8 mouse cellular contexts compared by ENCODE assay signal in genomic region chr3:89251365-89251895, GRCm38 (mm10). TPM values are rescaled to one million over a fixed set of nuclear protein-coding genes. Genes with fewer than 3 reads are reported as not detected.
A peak's percentile ranks its signal among the peaks of the same experiment; 100 is the strongest.
DNase-seq lines count a peak whose midpoint lies in the region; ATAC-seq lines count a peak whose summit lies in the region.

No protein-coding gene starts in this region.

- no peaks in the 10 kb centered on the region; the same call in 1 of the 2 replicates for H3K36me3 ChIP-seq in forebrain, embryonic 11.5 days (ENCODE audit: control insufficient read depth, insufficient read depth, low read length)
- peaks cover 5% of the 10 kb centered on the region; the same call in 1 of the 2 replicates for H3K36me3 ChIP-seq in forebrain, embryonic 14.5 days (ENCODE audit: control insufficient read depth, insufficient read depth, low read length)
- peaks cover 26% of the 10 kb centered on the region for H3K36me3 ChIP-seq in hindbrain, embryonic 10.5 days
- H3K36me3 ChIP-seq in limb, embryonic 12.5 days = peaks cover 27% of the 10 kb centered on the region
- peaks cover 3% of the 10 kb centered on the region; the same call in 1 of the 2 replicates for H3K36me3 ChIP-seq in midbrain, embryonic 14.5 days (ENCODE audit: control insufficient read depth, insufficient read depth, low read length)

- DNase-seq in forebrain, embryonic 11.5 days (ENCODE audit: low spot score) = no peak
- no peak for DNase-seq in forebrain, embryonic 14.5 days (ENCODE audit: low spot score)
- peak; percentile 77 for DNase-seq in embryo, embryonic 9.5 days (ENCODE audit: extremely low spot score)
- DNase-seq in hindbrain, embryonic 10.5 days (ENCODE audit: low spot score) = peak; percentile 63
- peak; percentile 22 for DNase-seq in midbrain, embryonic 14.5 days
- DNase-seq in testis, postnatal 14 days (ENCODE audit: low spot score) = peak; percentile 39

- 0 out of 2 replicates have a peak overlapping the region, but pooled peaks have one; percentile 9 for H3K9ac ChIP-seq in forebrain, embryonic 11.5 days (ENCODE audit: low read length)
- H3K9ac ChIP-seq in forebrain, embryonic 14.5 days (ENCODE audit: low read length) = no peak overlapping the region
- 0 out of 2 replicates have a peak overlapping the region, but pooled peaks have one; percentile 23 for H3K9ac ChIP-seq in limb, embryonic 12.5 days (replicated peaks)
- no peak overlapping the region for H3K9ac ChIP-seq in midbrain, embryonic 14.5 days (replicated peaks; ENCODE audit: low read length)

- no peaks in the 10 kb centered on the region; the same call in 1 of the 2 replicates for H3K27me3 ChIP-seq in forebrain, embryonic 11.5 days (ENCODE audit: control insufficient read depth, insufficient read depth, low read length)
- H3K27me3 ChIP-seq in forebrain, embryonic 14.5 days (replicated peaks; ENCODE audit: control insufficient read depth, insufficient read depth, low read length) = no peaks in the 10 kb centered on the region
- H3K27me3 ChIP-seq in hindbrain, embryonic 10.5 days (ENCODE audit: insufficient read depth, poor library complexity, severe bottlenecking) = peaks cover 36% of the 10 kb centered on the region
- no peaks in the 10 kb centered on the region for H3K27me3 ChIP-seq in limb, embryonic 12.5 days
- H3K27me3 ChIP-seq in midbrain, embryonic 14.5 days (ENCODE audit: control insufficient read depth, insufficient read depth, low read length) = no peaks in the 10 kb centered on the region

- H3K4me1 ChIP-seq in forebrain, embryonic 11.5 days (replicated peaks; ENCODE audit: control insufficient read depth, insufficient read depth, low read length) = peaks cover 7% of the 10 kb centered on the region
- no peaks in the 10 kb centered on the region; the same call in 1 of the 2 replicates for H3K4me1 ChIP-seq in forebrain, embryonic 14.5 days (ENCODE audit: control insufficient read depth, insufficient read depth, low read length)
- peaks cover 44% of the 10 kb centered on the region for H3K4me1 ChIP-seq in hindbrain, embryonic 10.5 days (replicated peaks)
- H3K4me1 ChIP-seq in limb, embryonic 12.5 days (replicated peaks) = peaks cover 31% of the 10 kb centered on the region
- peaks cover 17% of the 10 kb centered on the region; the same call in 1 of the 2 replicates for H3K4me1 ChIP-seq in midbrain, embryonic 14.5 days (ENCODE audit: control insufficient read depth, insufficient read depth, low read length)

- H3K27ac ChIP-seq in forebrain, embryonic 11.5 days (ENCODE audit: low read depth, low read length) = no peak overlapping the region
- H3K27ac ChIP-seq in forebrain, embryonic 14.5 days (ENCODE audit: low read depth, low read length) = no peak overlapping the region
- peak overlapping the region; percentile 73 for H3K27ac ChIP-seq in hindbrain, embryonic 10.5 days
- 0 out of 2 replicates have a peak overlapping the region, but pooled peaks have one; percentile 2 for H3K27ac ChIP-seq in limb, embryonic 12.5 days
- no peak overlapping the region for H3K27ac ChIP-seq in midbrain, embryonic 14.5 days (replicated peaks; ENCODE audit: low read depth, low read length)

- no peaks in the 10 kb centered on the region for H3K9me3 ChIP-seq in forebrain, embryonic 11.5 days (ENCODE audit: control insufficient read depth, low read length)
- no peaks in the 10 kb centered on the region for H3K9me3 ChIP-seq in forebrain, embryonic 14.5 days (replicated peaks; ENCODE audit: control insufficient read depth, low read length)
- no peaks in the 10 kb centered on the region for H3K9me3 ChIP-seq in hindbrain, embryonic 10.5 days
- H3K9me3 ChIP-seq in limb, embryonic 12.5 days = no peaks in the 10 kb centered on the region
- no peaks in the 10 kb centered on the region for H3K9me3 ChIP-seq in midbrain, embryonic 14.5 days (ENCODE audit: control insufficient read depth, low read length)

- ATAC-seq in forebrain, embryonic 11.5 days (replicated peaks; ENCODE audit: low FRiP score) = no peak
- ATAC-seq in forebrain, embryonic 14.5 days = no peak
- ATAC-seq in limb, embryonic 12.5 days (ENCODE audit: insufficient number of reproducible peaks, insufficient read depth, low FRiP score, low TSS enrichment, low read depth) = no peak
- no peak for ATAC-seq in midbrain, embryonic 14.5 days (ENCODE audit: low FRiP score, low TSS enrichment)
- no peak for ATAC-seq in erythroid progenitor cell, adult 5-6 weeks (replicated peaks; ENCODE audit: low FRiP score, poor library complexity, severe bottlenecking)

- H3K4me2 ChIP-seq in forebrain, embryonic 11.5 days (ENCODE audit: low read depth, low read length, severe bottlenecking) = no peak overlapping the region
- no peak overlapping the region for H3K4me2 ChIP-seq in forebrain, embryonic 14.5 days (ENCODE audit: low read length)
- H3K4me2 ChIP-seq in limb, embryonic 12.5 days = peak overlapping the region; percentile 42
- peak overlapping the region; percentile 7 for H3K4me2 ChIP-seq in midbrain, embryonic 14.5 days (ENCODE audit: low read length)

- WGBS in forebrain, embryonic 11.5 days = 11% methylated on average over 17 of the region's 17 CpGs
- 10% methylated on average over 17 of the region's 17 CpGs for WGBS in forebrain, embryonic 14.5 days
- 4% methylated on average over 17 of the region's 17 CpGs for WGBS in hindbrain, embryonic 10.5 days
- 7% methylated on average over 17 of the region's 17 CpGs for WGBS in limb, embryonic 12.5 days
- 6% methylated on average over 17 of the region's 17 CpGs for WGBS in midbrain, embryonic 14.5 days

- H3K4me3 ChIP-seq in forebrain, embryonic 11.5 days (ENCODE audit: low read depth, low read length) = no peak overlapping the region
- H3K4me3 ChIP-seq in forebrain, embryonic 14.5 days (ENCODE audit: low read depth, low read length) = no peak overlapping the region
- peak overlapping the region; percentile 20 for H3K4me3 ChIP-seq in hindbrain, embryonic 10.5 days
- peak overlapping the region; percentile 9; the same call in 1 of the 2 replicates for H3K4me3 ChIP-seq in limb, embryonic 12.5 days (replicated peaks)
- H3K4me3 ChIP-seq in midbrain, embryonic 14.5 days (replicated peaks; ENCODE audit: low read depth, low read length) = no peak overlapping the region

RNA-seq across cellular contexts. Expression of gene Trim46, which starts 5.3 kb away (rescaled TPM):
- polyA plus RNA-seq in forebrain, embryonic 11.5 days (2014; fragmentation: Nextera tagmentation; extraction: Ambion mirVana) = 11.9 and 13.5 TPM in 2 replicates
- 34.0 and 50.3 TPM in 2 replicates for polyA plus RNA-seq in forebrain, embryonic 14.5 days (2014; fragmentation: Nextera tagmentation; extraction: Ambion mirVana)
- 5.2 and 11.6 TPM in 2 replicates for polyA plus RNA-seq in hindbrain, embryonic 10.5 days (2016; fragmentation: Nextera tagmentation; extraction: Ambion mirVana)
- polyA plus RNA-seq in limb, embryonic 12.5 days (2016; fragmentation: Nextera tagmentation; extraction: Ambion mirVana) = 6.1 and 6.3 TPM in 2 replicates
- 63.4 and 71.8 TPM in 2 replicates for polyA plus RNA-seq in midbrain, embryonic 14.5 days (2014; fragmentation: Nextera tagmentation; extraction: Ambion mirVana)
- 1.3 TPM in 1 of 2 replicates, not detected in the other for total RNA-seq in erythroid progenitor cell, adult 5-6 weeks (2015; ENCODE audit: low replicate concordance)
- total RNA-seq in erythroid progenitor cell, adult 5-6 weeks (2017; ENCODE audit: low replicate concordance) = not detected in 2 replicates

RNA-seq across cellular contexts. Expression of gene Krtcap2, which starts 5.7 kb away (rescaled TPM):
- 237 and 252 TPM in 2 replicates for polyA plus RNA-seq in forebrain, embryonic 11.5 days (2014; fragmentation: Nextera tagmentation; extraction: Ambion mirVana)
- 197 and 234 TPM in 2 replicates for polyA plus RNA-seq in forebrain, embryonic 14.5 days (2014; fragmentation: Nextera tagmentation; extraction: Ambion mirVana)
- polyA plus RNA-seq in hindbrain, embryonic 10.5 days (2016; fragmentation: Nextera tagmentation; extraction: Ambion mirVana) = 276 and 282 TPM in 2 replicates
- 316 and 333 TPM in 2 replicates for polyA plus RNA-seq in limb, embryonic 12.5 days (2016; fragmentation: Nextera tagmentation; extraction: Ambion mirVana)
- polyA plus RNA-seq in midbrain, embryonic 14.5 days (2014; fragmentation: Nextera tagmentation; extraction: Ambion mirVana) = 199 and 237 TPM in 2 replicates
- 39.0 and 64.2 TPM in 2 replicates for total RNA-seq in erythroid progenitor cell, adult 5-6 weeks (2015; ENCODE audit: low replicate concordance)
- 7.2 and 29.1 TPM in 2 replicates for total RNA-seq in erythroid progenitor cell, adult 5-6 weeks (2017; ENCODE audit: low replicate concordance)

RNA-seq across cellular contexts. Expression of gene Dpm3, which starts 7.7 kb away (rescaled TPM):
- 79.0 and 83.9 TPM in 2 replicates for polyA plus RNA-seq in forebrain, embryonic 11.5 days (2014; fragmentation: Nextera tagmentation; extraction: Ambion mirVana)
- 91.5 and 112 TPM in 2 replicates for polyA plus RNA-seq in forebrain, embryonic 14.5 days (2014; fragmentation: Nextera tagmentation; extraction: Ambion mirVana)
- 97.0 and 99.4 TPM in 2 replicates for polyA plus RNA-seq in hindbrain, embryonic 10.5 days (2016; fragmentation: Nextera tagmentation; extraction: Ambion mirVana)
- 93.9 and 102 TPM in 2 replicates for polyA plus RNA-seq in limb, embryonic 12.5 days (2016; fragmentation: Nextera tagmentation; extraction: Ambion mirVana)
- polyA plus RNA-seq in midbrain, embryonic 14.5 days (2014; fragmentation: Nextera tagmentation; extraction: Ambion mirVana) = 71.6 and 84.1 TPM in 2 replicates
- 16.8 and 18.4 TPM in 2 replicates for total RNA-seq in erythroid progenitor cell, adult 5-6 weeks (2015; ENCODE audit: low replicate concordance)
- total RNA-seq in erythroid progenitor cell, adult 5-6 weeks (2017; ENCODE audit: low replicate concordance) = 8.3 TPM in 1 of 2 replicates, not detected in the other

RNA-seq across cellular contexts. Expression of gene Slc50a1, which starts 18.9 kb away (rescaled TPM):
- polyA plus RNA-seq in forebrain, embryonic 11.5 days (2014; fragmentation: Nextera tagmentation; extraction: Ambion mirVana) = 28.4 and 31.8 TPM in 2 replicates
- 32.4 and 38.4 TPM in 2 replicates for polyA plus RNA-seq in forebrain, embryonic 14.5 days (2014; fragmentation: Nextera tagmentation; extraction: Ambion mirVana)
- 34.4 and 36.8 TPM in 2 replicates for polyA plus RNA-seq in hindbrain, embryonic 10.5 days (2016; fragmentation: Nextera tagmentation; extraction: Ambion mirVana)
- 58.5 and 66.3 TPM in 2 replicates for polyA plus RNA-seq in limb, embryonic 12.5 days (2016; fragmentation: Nextera tagmentation; extraction: Ambion mirVana)
- polyA plus RNA-seq in midbrain, embryonic 14.5 days (2014; fragmentation: Nextera tagmentation; extraction: Ambion mirVana) = 35.3 and 38.1 TPM in 2 replicates
- total RNA-seq in erythroid progenitor cell, adult 5-6 weeks (2015; ENCODE audit: low replicate concordance) = 17.7 and 35.6 TPM in 2 replicates
- 3.7 and 9.7 TPM in 2 replicates for total RNA-seq in erythroid progenitor cell, adult 5-6 weeks (2017; ENCODE audit: low replicate concordance)

RNA-seq across cellular contexts. Expression of gene Muc1, which starts 22.6 kb away (rescaled TPM):
- polyA plus RNA-seq in forebrain, embryonic 11.5 days (2014; fragmentation: Nextera tagmentation; extraction: Ambion mirVana) = 2.0 and 3.4 TPM in 2 replicates
- 1.2 and 1.9 TPM in 2 replicates for polyA plus RNA-seq in forebrain, embryonic 14.5 days (2014; fragmentation: Nextera tagmentation; extraction: Ambion mirVana)
- polyA plus RNA-seq in hindbrain, embryonic 10.5 days (2016; fragmentation: Nextera tagmentation; extraction: Ambion mirVana) = 1.1 and 1.8 TPM in 2 replicates
- 0.53 and 1.0 TPM in 2 replicates for polyA plus RNA-seq in limb, embryonic 12.5 days (2016; fragmentation: Nextera tagmentation; extraction: Ambion mirVana)
- polyA plus RNA-seq in midbrain, embryonic 14.5 days (2014; fragmentation: Nextera tagmentation; extraction: Ambion mirVana) = 2.1 and 2.4 TPM in 2 replicates
- total RNA-seq in erythroid progenitor cell, adult 5-6 weeks (2015; ENCODE audit: low replicate concordance) = not detected in 2 replicates
- total RNA-seq in erythroid progenitor cell, adult 5-6 weeks (2017; ENCODE audit: low replicate concordance) = not detected in 2 replicates

Comparison
In these comparisons a context has a peak if more than half of its experiments do, and no peak if none do; other contexts are left out.
1. H3K9ac ChIP-seq: peak in forebrain, embryonic 11.5 days (single experiment) and limb, embryonic 12.5 days (single experiment); none in forebrain, embryonic 14.5 days (single experiment) and midbrain, embryonic 14.5 days (single experiment).
2. DNase-seq: peak in embryo, embryonic 9.5 days (single experiment), hindbrain, embryonic 10.5 days (single experiment), midbrain, embryonic 14.5 days (single experiment) and testis, postnatal 14 days (single experiment); none in forebrain, embryonic 11.5 days (single experiment) and forebrain, embryonic 14.5 days (single experiment).
3. H3K27ac ChIP-seq: peak in hindbrain, embryonic 10.5 days (single experiment) and limb, embryonic 12.5 days (single experiment); none in forebrain, embryonic 11.5 days (single experiment), forebrain, embryonic 14.5 days (single experiment) and midbrain, embryonic 14.5 days (single experiment).
4. H3K4me2 ChIP-seq: peak in limb, embryonic 12.5 days (single experiment) and midbrain, embryonic 14.5 days (single experiment); none in forebrain, embryonic 11.5 days (single experiment) and forebrain, embryonic 14.5 days (single experiment).
5. H3K4me3 ChIP-seq: peak in hindbrain, embryonic 10.5 days (single experiment) and limb, embryonic 12.5 days (single experiment); none in forebrain, embryonic 11.5 days (single experiment), forebrain, embryonic 14.5 days (single experiment) and midbrain, embryonic 14.5 days (single experiment).